Mouse (Mus musculus) cerebellum, adult 9-11 months (tissue): ENCODE measurements around the gene Gm36864.
A peak's percentile ranks its signal among the peaks of the same experiment; 100 is the strongest.
"Not testable (repeated sequence)": the region's sequence is repeated elsewhere in the genome, so short reads cannot be mapped to it uniquely, and the experiment has no call there.

Experiments
- DNase-seq: peaks from one replicate; pipeline ENCODE4 v3.0.0; 2022

The Gm36864 gene

DNA sequence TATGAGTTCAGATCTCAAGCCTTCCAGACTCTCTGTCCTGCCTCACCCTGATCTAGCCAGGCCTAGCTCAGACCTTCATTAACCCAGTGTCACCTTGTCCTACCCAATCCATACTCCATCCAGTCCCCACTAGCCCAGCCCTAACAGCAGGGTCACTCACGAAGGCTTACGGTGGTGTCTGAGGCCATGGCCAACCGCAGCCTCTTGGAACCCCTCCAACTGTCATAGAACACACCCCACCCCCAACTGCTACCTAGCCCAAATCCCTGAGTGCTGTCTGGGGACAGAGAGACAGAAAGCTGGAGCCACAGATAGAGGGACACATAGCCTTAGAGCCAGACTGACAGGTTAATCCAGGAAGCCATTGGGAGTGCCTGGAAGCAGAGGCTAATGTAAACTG is at the start of gene Gm36864:
TSS of gene Gm36864 (plus strand) at position 269 of the 400 bp plus-strand sequence.
- DNase-seq, result no peak

DNA sequence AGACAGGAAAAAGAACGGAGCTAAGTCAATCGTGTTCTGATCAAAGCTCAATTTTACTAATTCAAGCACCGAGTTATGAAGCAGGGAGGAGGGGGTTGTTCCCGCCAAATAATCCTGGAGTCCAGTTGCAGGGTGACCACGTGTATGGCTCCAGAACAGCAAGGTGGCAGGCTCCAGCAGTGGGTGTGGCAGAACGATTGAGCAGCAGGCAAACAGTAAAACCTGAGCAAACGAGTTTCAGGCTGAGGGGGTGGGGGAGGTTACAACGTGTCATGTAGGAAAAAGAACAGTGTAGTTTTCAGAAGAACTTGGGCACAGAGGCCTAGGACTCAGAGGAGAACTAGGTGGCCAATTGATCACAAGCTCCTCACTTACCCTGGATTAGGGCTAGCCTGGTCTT is 49.5 kb upstream of the Gm36864 start:
- not testable (repeated sequence) for DNase-seq

DNA sequence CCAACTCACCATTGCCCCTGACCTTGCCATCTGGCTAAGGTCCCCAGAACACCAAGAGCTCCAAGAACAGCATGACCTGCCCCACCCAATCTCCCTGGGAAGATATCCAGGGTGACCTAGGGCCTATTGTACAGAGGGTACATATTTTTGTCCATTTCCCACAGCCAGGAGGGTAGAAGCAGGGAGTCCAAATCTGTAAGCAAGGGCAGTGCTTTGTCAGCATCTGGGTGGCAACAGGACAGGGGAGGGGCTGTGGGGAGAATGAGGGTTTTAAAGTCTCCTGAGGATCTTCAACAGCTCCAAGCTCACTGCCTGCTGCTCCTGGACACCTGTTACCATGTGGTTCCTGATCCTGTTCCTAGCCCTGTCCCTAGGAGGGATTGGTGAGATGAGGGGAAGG is 48.0 kb upstream of the Gm36864 start, which contains the start of gene Klk1b24:
TSS of gene Klk1b24 (plus strand) at position 301 of the 400 bp plus-strand sequence.
- not testable (repeated sequence) for DNase-seq

DNA sequence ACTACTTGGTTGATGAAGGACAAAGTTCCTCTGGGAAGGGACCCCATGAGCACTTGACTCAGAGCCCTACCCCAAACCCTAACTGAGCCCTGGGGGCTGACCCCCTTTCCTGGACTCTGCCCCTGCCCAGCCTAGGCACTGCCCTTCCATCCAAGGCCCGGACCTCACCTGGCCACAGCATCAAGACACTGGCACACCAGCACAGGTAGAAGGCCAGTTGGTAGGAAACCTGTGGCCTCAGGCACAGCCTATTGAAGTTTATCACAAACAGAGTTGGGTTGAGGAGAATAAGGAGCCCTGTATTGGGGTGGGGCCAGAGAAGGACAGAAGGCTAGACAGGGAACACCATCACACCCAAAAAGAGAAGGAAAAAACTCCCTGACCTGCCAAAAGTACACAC is 42.5 kb upstream of the Gm36864 start:
- DNase-seq, result not testable (repeated sequence)

DNA sequence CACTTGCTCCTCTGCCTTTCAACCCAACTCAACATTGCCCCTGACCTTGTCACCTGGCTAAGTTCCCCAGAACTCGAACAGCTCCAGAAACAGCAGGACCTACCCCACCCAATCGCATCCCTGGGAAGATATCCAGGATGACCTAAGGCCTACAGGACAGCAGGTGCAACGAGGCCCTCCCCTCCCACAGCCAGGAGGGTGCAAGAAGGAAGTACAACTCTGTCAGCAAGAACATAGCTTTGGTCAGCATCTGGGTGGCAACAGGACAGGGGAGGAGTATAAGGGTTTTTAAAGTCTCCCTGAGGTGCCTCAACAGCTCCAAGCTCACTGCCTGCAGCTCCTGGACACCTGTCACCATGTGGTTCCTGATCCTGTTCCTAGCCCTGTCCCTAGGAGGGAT is 38.1 kb upstream of the Gm36864 start, which contains the start of gene Klk1b3:
TSS of gene Klk1b3 (plus strand) at position 301 of the 400 bp plus-strand sequence.
- no peak for DNase-seq

DNA sequence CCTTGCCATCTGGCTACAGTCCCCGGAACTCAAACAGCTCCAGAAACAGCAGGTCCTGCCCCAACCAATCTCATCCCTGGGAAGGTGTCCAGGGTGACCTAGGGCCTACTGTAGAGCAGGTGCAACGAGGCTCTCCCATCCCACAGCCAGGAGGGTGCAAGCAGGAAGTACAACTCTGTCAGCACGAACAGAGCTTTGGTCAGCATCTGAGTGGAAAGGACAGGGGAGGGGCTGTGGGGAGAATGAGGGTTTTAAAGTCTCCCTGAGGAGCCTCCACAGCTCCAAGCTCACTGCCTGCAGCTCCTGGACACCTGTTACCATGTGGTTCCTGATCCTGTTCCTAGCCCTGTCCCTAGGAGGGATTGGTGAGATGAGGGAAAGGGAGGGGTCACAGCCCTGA is 28.8 kb upstream of the Gm36864 start, which contains the start of gene Klk1b4:
TSS of gene Klk1b4 (plus strand) at position 301 of the 400 bp plus-strand sequence.
- not testable (repeated sequence) for DNase-seq

DNA sequence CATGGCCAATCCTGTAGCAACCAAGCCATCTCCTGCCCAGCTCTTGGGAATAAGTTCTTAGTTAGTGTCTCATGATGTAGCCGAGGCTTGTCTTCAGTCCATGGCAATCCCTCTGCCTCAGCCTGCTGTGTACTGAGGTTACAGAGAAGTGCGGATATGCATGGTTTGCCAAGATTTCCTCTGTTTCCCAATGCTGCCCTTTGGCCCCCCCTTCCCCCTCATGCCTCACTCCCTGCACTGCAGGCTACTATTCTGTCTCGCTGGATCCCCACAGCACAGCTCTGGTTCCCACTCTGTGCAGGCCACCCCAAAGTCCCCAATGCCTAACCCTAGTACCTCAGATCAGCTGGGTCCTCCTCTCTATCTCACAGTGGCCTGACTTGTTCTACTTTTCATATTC is 27.7 kb upstream of the Gm36864 start:
- no peak for DNase-seq

DNA sequence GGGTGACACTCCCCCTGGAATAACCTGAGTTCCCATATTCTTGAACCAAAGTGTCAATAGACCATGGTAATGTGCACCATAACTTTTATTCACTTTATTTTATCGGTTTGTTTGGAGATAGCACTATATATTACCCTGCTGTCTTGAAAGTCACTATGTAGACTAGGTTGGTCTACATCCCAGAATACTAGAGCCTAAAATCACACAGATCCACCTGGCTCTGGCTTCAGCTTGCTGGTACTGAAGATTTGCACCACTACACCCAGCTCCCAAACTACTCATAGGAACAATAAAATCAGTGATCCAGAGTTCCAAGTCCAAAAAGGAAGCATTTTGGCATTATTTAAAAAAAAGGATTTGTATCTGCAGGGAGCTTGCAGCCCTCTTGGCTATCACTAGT is 20.3 kb upstream of the Gm36864 start, which contains the start of gene Klk1b5:
TSS of gene Klk1b5 (plus strand) at position 301 of the 400 bp plus-strand sequence.
- DNase-seq, result no peak

DNA sequence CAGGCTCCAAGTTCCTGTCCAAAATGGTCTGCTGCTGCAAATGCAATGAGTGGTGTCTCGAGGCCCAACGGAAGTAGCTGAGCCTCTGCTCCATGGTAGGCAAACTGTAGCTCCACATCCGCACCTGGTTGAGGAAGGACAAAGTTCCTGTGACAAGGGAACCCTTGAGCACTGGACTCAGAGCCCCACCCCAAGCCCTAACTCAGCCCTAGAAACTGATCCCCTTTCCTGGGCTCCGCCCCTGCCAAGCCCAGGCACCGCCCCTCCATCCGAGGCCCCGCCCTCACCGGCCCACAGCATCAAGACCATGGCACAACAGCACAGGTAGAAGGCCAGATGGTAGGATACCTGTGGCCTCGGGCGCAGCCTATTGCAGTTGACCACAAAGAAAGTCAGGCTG is 14.4 kb upstream of the Gm36864 start:
- not testable (repeated sequence) for DNase-seq

DNA sequence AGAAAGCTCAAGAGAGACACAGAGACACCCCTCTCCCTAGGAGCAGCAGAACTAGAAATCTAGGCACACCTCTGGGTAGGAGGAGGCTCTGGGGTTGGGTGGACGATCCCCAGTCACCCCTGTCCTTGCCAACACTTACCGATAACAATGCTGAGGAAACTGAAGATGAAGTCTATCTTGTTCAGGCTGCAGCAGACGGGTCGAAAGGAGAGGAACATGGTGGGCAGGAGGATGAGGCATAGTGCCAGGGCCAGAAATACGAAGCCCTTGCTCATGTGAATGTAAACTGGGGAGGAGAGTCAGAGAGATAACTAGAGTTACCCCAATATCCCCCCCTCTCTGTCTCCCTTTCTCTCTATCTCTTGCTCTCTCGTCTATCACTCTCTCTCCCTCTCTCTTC is 13.6 kb upstream of the Gm36864 start:
- DNase-seq, result not testable (repeated sequence)

DNA sequence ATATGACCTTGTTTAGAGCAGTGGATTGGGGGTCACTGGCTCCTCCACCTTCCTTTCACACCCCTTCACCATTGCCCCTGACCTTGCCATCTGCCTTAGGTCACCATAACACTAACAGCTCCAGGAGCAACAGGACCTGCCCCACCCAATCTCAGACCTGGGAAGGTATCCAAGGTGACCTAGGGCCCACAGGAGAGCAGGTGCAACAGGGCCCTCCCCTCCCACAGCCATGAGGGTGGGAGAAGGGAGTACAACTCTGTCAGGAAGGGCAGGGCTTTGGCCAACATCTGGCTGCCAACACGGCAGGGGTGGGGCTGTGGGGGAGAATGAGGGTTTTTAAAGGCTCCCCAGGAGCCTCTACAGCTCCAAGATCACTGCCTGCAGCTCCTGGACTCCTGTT is 10.9 kb upstream of the Gm36864 start, which contains the start of gene Klk1:
TSS of gene Klk1 (plus strand) at position 285 of the 400 bp plus-strand sequence.
- DNase-seq, result no peak

DNA sequence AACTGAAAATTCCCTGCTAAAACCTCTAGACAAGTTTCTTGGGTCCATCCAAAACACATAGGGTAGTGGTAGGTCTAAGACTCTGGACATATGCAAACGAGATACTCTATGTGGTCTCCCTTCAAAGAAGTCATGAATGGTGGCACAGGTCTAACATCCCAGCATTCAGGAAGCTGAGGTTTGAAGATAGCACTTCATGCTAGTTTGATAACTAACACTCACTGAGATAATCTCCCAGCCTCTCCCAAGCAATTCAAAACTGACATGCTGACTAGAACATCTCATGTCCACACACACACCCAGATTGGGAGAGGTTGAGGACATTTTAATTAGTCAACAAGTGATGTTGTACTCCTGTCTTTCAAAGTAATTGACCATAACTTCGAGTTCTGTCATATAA is 3.9 kb downstream of the Gm36864 start:
- no peak for DNase-seq

DNA sequence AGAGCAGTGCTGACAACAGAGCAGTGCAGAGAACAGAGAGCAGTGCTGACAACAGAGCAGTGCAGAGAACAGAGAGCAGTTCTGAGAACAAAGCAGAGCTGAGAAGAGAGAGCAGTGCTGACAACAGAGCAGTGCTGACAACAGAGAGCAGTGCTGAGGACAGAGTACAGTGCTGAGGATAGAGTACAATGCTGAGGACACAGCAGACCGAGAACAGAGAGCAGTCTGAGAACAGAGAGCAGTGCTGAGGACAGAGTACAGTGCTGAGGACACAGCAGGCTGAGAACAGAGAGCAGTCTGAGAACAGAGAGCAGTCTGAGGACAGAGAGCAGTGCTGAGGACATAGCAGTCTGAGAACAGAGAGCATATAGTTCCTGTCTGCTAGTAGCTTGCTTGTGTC is 4.7 kb downstream of the Gm36864 start:
- DNase-seq, result no peak

DNA sequence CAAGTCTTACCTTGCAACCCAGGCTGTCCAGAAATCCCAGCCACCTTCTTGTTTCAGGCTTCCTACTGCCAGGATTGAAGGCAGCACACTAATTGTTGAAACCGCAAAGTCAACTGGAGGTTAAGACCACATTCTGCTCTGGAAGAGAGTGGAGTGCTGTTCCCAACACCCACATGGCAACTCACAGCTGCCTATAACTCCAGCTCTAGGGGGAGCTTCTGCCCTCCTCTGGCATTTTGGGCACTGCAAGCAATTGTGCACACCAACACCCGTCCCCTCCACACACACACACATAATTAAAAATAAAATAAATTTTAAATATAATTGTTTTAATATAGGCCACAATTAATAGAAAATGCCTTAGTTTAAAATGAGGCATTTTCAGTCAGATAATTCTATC is 5.2 kb downstream of the Gm36864 start:
- no peak for DNase-seq

DNA sequence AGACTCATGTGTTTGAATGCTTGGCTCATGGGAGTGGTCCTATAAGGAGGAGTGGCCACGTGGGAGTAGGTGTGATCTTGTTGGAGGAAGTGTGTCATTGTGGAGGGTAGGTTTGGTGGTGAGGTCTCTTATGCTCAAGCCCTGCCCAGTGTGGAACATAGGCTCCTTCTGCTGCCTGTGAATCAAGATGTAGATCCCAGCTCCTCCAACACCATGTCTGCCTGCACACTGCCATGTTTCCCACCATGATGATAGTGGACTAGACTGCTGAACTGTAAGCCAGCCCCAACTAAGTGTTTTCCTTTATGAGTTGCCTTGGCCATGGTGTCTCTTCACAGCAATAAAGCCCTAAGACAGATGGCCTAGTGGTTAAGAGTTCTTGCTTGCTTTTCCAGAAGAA is 8.1 kb downstream of the Gm36864 start:
- peak; percentile 25 for DNase-seq

DNA sequence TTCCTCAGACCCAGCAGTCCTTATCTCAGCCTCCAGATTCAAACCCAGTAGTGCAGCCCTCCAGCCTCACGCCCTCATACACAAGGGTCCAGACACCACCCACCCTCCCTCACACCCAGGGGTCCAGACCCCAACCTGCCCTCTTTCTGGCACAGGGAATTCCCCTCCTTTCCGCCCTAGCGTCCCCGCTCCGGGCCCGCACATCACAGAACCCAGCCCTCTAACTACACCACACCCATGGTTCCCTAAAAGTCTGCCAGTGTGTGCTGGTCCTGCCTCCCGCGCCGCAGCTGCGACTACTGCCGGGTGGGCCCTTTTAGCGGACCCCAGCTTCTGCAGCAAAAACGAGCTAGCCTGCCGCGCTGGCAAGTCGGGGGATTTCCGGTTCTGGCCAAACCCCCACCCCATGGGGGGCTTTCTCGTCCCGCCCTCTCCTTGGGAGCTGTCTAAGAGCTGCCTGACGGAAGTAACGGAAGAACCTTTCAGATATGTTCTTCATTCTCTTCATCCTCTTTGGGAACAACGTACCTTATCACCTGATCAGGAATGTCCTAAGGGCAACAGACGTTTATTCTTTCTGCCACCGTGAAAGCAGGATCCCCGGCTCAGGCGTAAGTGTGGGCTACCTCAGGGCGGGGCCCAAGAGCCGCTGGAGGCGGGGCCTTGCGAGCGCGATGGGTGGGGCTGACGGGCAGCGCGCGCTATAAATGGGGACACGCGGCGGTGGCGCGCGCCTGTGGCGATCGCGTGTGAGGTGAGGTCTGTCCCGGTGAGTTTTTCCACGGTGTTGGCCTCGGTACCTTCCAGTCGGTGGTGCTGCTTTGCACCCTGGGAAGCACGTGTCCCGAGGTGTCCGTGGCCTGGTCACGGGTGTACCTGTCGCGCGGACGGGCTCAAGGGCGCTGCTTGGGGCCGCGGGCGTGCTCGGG is 10.3 kb downstream of the Gm36864 start, which contains the start of the genes 1700028J19Rik and 2410002F23Rik:
TSS of gene 1700028J19Rik (minus strand) at position 641 of the 929 bp plus-strand sequence.
TSS of gene 2410002F23Rik (plus strand) at position 668 of the 929 bp plus-strand sequence.
- DNase-seq, result peak; percentile 93

DNA sequence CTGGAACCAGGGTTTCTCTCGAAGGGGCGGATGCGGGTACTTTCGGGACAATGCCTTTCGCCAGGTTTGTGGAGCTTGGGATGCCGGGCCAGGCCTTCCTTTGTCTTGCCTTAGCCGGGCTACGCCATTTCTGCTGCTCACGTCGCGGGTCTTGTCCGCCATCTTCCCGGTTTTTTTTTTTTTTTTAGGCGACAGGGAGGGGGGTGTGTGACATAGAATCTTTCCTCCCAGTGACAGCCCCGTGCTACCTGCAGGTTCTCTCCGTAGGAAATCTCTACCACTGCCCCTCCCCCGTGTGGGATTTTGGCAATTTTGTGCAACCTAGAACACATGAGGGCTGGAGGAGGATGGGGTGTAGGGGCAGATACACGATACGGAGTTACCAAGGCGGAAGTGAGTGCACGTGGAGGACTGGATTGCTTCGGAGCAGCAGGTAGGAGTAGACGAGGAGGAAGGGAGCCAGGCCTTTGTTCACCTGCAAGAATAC is 11.1 kb downstream of the Gm36864 start:
- peak; percentile 84 for DNase-seq

DNA sequence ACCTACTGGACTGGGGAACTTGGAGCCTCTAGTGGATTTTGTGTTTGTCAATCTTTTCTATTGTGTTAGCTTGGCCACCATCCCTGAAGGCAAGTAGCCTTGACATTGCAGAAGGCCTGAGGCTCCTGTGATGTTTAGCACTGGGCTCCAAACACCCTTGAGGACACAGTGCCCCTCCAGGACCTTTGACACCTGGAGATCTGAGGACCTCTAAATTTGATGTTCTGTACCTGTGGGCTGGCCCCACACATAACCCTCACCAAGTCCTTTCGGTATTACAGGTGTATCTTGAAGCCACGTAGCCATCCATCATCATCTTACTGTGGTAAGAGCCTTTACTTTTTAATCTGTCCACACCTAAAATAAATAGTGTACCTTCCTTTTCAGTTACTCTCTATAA is 12.0 kb downstream of the Gm36864 start:
- DNase-seq, result no peak

DNA sequence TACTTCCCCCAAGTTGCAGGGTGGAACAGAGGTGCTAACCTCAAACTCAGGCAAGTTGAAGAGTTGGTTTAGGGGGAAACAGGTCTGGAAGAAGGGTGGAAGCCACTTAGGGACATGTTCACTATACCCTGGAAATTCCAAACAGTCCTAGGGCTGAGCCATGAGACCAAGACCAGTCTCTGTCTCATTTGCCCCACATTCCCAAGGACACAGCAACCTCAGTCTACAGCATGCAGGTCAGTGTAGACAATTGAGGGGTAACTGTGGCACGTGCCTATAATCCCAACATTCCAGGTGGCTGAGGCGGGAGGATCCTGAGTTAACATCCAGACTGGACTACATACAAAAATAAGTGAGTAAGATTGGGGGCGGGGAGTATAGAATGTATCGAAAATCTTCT is 13.3 kb downstream of the Gm36864 start:
- DNase-seq, result no peak

DNA sequence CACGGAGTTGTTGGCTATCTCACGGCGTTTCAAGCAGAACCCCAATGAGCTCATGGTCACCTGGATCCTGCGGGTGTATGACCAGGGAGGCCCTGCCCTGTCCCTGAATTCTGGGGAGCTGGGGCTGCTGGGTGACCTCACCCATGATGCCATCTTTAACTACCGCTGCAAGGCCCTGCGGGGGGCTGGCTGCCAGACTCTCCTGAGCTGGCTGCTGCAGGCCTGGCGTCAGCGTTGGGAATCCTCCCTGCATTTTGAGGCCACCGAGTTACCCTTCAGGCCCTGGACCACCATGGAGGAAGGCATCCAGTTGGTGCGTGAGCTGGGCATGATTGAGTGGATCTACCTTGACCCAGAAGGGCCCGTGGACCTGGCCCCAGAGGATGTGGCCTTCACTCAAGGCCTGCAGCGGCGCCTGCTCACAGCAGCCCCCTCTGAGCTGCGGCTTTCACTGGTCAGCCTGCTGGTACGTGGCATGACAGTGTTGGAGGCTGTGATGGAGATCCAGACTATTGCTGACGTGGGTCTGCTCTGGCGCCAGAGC is 14.8 kb downstream of the Gm36864 start:
- not testable (repeated sequence) for DNase-seq

DNA sequence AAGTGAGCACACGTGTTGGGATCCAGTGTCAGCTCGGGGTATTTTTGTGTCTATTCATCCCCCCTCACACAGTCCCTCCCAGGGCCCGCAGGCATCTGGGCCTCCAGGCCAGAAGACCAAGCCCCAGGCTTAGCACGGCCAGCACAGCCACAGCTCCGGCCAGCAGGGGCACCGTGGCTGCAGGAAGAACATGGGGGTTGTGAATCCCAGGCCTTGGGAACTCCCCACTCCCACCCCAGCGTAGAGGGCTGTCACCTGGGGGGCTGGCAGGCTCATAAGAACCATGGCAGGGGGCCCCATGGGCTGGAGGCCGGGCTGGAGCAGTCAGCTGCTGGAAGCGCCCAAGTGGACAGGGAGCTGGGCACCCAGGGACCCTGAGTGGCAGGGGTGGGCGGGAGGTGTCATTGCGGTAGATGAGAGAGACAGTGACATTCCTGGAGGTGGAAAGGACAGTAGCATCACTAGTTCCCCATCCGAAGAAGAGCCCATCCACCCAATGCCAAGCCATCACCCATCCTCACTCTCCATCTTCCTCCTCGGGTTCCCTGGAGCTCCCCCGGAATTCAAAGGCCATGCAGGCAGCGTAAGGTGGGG is 17.1 kb downstream of the Gm36864 start:
- no peak for DNase-seq

DNA sequence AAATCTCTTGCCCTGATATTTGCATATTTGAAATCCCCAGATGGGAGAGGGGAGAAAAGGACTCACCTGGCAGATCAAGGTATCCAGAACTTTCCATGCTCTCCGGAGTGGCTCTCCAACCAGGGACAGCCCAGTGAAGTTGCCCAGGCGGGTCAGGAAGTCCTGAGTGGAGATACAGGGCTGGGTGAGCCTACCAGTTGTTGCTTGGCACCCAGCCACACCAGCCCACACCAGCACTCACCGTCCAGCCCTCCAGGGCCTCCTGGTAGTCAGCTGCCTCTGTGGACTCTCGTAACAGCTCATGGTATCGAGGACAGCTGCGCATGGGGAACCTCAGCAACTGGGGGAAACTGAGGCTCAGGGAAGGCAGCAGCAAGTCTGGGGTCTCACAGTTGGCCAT is 19.0 kb downstream of the Gm36864 start:
- no peak for DNase-seq

DNA sequence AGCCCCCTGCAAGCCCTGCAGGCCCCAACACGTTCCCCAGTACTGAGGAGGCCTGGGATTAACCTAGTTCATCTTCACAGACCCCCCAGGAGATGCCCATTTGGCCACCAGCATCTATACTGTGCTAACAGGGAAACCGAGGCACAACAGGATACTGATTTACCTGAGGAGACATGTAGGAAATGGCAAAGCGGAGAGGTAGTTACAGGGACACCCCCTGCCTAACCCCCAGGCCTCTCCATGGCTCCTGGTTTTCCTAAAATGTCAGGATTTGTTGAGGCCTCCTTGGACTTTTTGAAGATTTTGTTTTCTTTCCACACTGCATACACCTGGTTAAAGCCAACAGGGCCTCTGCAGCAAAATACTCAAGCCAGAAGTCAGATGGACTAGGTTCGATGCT is 21.3 kb downstream of the Gm36864 start, which contains the start of gene Acp4:
TSS of gene Acp4 (minus strand) at position 101 of the 400 bp plus-strand sequence.
- no peak for DNase-seq
